Mouse (Mus musculus) midbrain, embryonic 15.5 days (tissue): Measurements from ENCODE around the gene Khdrbs1. TPM values are rescaled to one million over a fixed set of nuclear protein-coding genes. Genes with fewer than 3 reads are reported as not detected.

Source experiments
- ATAC-seq: fragments of 200-750 bp; cut with Nextera tagmentation; replicated peaks from 2 replicates; pipeline ENCODE4 v1.8.0; 2017; ENCODE audit warnings: moderate TSS enrichment
- H3K27ac ChIP-seq: fragments of 300-500 bp; sonication (generic); 2 replicates; pipeline ENCODE4 v1.5.1; 2015; ENCODE audit warnings: mild to moderate bottlenecking, inconsistent platforms
- H3K27me3 ChIP-seq: fragments of 300-500 bp; sonication (generic); replicated peaks from 2 replicates; pipeline ENCODE4 v1.6.1; 2015; ENCODE audit warnings: inconsistent platforms
- H3K36me3 ChIP-seq: fragments of 300-500 bp; sonication (generic); replicated peaks from 2 replicates; pipeline ENCODE4 v1.6.1; 2015; ENCODE audit warnings: inconsistent platforms
- H3K4me1 ChIP-seq: fragments of 300-500 bp; sonication (generic); 2 replicates; pipeline ENCODE4 v1.6.1; 2015; ENCODE audit warnings: inconsistent platforms
- H3K4me2 ChIP-seq: fragments of 300-500 bp; sonication (generic); 2 replicates; pipeline ENCODE4 v1.6.1; 2015; ENCODE audit warnings: inconsistent platforms, mild to moderate bottlenecking, moderate library complexity
- H3K4me3 ChIP-seq: fragments of 300-500 bp; sonication (generic); 2 replicates; pipeline ENCODE4 v1.5.1; 2015; ENCODE audit warnings: mild to moderate bottlenecking, inconsistent platforms
- H3K9ac ChIP-seq: fragments of 300-500 bp; sonication (generic); 2 replicates; pipeline ENCODE4 v1.6.1; 2015; ENCODE audit warnings: mild to moderate bottlenecking, inconsistent platforms
- H3K9me3 ChIP-seq: fragments of 300-500 bp; sonication (generic); 2 replicates; pipeline ENCODE4 v1.6.1; 2016; ENCODE audit warnings: inconsistent platforms
- WGBS: fragments of 180-500 bp; shearing (Covaris S2); methylation state at CpG from one replicate; pipeline ENCODE4 v1.1.7; 2015; ENCODE audit warnings: mixed read lengths; 5-methylcytosine and 5-hydroxymethylcytosine counted together
- polyA plus RNA-seq: library from polyadenylated mRNA; unstranded; fragments of >200 nt; fragmentation: Nextera tagmentation; extraction: Ambion mirVana; gene quantifications from 2 replicates; pipeline ENCODE4 v1.2.1, GENCODE M21; 2015

Khdrbs1 gene
- polyA plus RNA-seq, 1 experiment from 2014 or later = 138 TPM

GRCm38 (mm10) chr4:129700216-129700615 lies 41.9 kb downstream of the Khdrbs1 start:
- Histone ChIP-seq H3K4me3 (no peak overlapping the region), H3K4me2 (no peak overlapping the region), H3K27me3 (no peaks in the 10 kb centered on the region), H3K9ac (no peak overlapping the region), H3K27ac (no peak overlapping the region), H3K9me3 (no peaks in the 10 kb centered on the region), H3K36me3 (peaks cover 9% of the 10 kb centered on the region; the same call in 1 of the 2 replicates), H3K4me1 (peaks cover 43% of the 10 kb centered on the region)
- ATAC-seq = no peak
- WGBS = 69% methylated on average over 1 of the region's 1 CpGs

DNA sequence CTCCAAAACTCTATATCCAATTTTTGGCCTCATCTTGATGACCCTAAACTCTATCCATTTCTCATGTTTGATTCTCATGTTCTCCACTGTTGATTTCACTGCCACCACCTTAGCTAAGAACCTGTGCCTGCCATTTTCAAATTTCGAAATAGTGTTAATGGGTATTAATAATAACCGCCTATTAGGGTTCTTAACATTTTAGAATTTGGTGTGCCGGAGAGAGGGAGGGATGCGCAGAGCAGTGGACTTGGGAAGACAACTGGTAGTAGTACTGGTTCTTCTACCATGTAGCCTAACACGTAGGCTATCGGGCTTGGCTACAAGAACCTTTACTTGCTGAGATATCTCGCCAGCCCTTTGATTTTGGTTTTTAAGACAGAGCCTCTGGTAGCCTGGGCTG lies 44.9 kb downstream of the Khdrbs1 start:
- Histone ChIP-seq H3K4me1 (peaks cover 32% of the 10 kb centered on the region), H3K36me3 (peaks cover 16% of the 10 kb centered on the region), H3K9me3 (no peaks in the 10 kb centered on the region), H3K27ac (peak overlapping the region; percentile 98), H3K9ac (peak overlapping the region; percentile 71), H3K4me2 (peak overlapping the region; percentile 53), H3K27me3 (no peaks in the 10 kb centered on the region), H3K4me3 (peak overlapping the region; percentile 68)
- ATAC-seq = no peak
- WGBS = 81% methylated on average over 7 of the region's 7 CpGs

DNA sequence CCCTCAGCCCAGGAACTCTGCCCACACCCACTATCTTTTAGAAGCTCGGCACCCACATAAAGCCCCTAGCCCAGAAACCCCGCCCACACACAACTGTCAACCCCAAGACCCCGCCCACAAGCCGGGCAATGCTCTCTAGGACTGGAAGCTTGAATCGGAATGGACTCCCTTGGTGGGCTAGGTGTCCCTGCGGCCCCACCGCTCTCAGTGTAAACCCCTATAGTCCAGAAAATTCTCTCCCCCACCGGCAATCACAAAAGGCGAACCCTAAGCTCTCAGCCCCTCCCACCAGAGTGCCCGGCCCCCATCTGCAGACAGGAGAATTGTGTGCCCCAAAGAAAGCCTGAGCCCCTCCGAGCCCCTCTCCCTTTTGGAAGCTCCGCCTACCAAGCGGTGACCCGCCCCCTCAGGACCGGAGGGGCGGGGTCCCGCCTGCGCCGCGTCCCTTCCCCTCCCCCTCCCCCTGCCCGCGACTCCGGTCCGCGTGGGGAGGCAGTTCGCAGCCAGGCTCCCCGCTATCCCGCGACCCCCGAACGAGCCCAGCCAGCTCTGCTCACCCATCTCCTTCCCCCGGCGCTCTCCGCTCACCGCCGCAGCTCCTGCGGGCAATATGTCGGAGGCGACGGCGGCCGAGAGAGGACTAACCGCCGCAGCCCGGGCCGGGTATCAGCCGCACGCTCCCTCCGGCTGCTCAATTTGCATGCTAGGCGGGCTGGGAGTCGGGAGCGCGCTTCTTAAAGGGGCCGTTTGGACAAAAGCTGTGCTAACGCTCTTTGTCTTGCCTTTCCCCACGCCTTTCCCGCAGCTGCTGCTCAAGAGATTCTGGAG lies 45.7 kb downstream of the Khdrbs1 start, which contains the start of gene Tmem39b:
Gene Tmem39b (minus strand): TSS at position 681 of the 828 bp plus-strand sequence.
- under 1% methylated on average over 56 of the region's 57 CpGs for WGBS
- H3K4me3 ChIP-seq = peak within 1 kb of the TSS; percentile 68
- peak within 1 kb of the TSS; percentile 53 for H3K4me2 ChIP-seq
- H3K4me1 ChIP-seq = peaks cover 24% of the 10 kb centered on the region
- peak within 1 kb of the TSS; percentile 98 for H3K27ac ChIP-seq
- ATAC-seq = peak; percentile 90
- H3K27me3 ChIP-seq = no peaks in the 10 kb centered on the region
- no peaks in the 10 kb centered on the region for H3K9me3 ChIP-seq
- H3K36me3 ChIP-seq = peaks cover 17% of the 10 kb centered on the region
- peak within 1 kb of the TSS; percentile 71 for H3K9ac ChIP-seq

DNA sequence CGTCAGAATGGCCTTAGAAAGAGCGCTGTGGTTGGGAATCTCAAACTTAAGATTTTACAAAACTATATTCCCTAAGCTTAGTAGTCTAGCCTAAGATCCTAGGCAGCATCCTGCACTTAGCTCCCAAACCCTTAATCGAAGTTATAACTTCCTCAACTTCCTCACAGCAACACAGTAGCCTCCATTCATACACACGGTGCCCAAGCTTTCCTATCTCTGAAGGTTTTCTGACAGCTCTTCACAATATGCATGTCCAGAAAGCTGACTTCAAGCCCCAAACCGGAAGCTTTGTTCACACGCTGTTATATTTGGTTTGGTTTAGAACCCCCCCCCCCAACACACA lies 46.3 kb downstream of the Khdrbs1 start:
- Histone ChIP-seq H3K4me1 (peaks cover 22% of the 10 kb centered on the region), H3K9me3 (no peaks in the 10 kb centered on the region), H3K27me3 (no peaks in the 10 kb centered on the region), H3K4me2 (peak overlapping the region; percentile 53), H3K27ac (peak overlapping the region; percentile 98), H3K9ac (peak overlapping the region; percentile 71), H3K36me3 (peaks cover 23% of the 10 kb centered on the region), H3K4me3 (peak overlapping the region; percentile 68)
- WGBS = 20% methylated on average over 6 of the region's 6 CpGs
- ATAC-seq = no peak

- H3K27me3 ChIP-seq = no peaks in the 10 kb centered on the region
- no peak overlapping the region for H3K9ac ChIP-seq
- no peak overlapping the region for H3K4me3 ChIP-seq
- WGBS = 97% methylated on average over 6 of the region's 6 CpGs
- H3K27ac ChIP-seq = no peak overlapping the region
- H3K36me3 ChIP-seq = peaks cover 75% of the 10 kb centered on the region
- H3K4me1 ChIP-seq = no peaks in the 10 kb centered on the region
- H3K4me2 ChIP-seq = no peak overlapping the region
- no peaks in the 10 kb centered on the region for H3K9me3 ChIP-seq
- no peak for ATAC-seq
Measured at GRCm38 (mm10) chr4:129684531-129684930, 57.6 kb downstream of the Khdrbs1 start.

GRCm38 (mm10) chr4:129683901-129684493 lies 58.1 kb downstream of the Khdrbs1 start:
- Histone ChIP-seq H3K27me3 (no peaks in the 10 kb centered on the region), H3K36me3 (peaks cover 78% of the 10 kb centered on the region), H3K9ac (no peak overlapping the region), H3K4me1 (no peaks in the 10 kb centered on the region), H3K27ac (no peak overlapping the region), H3K4me3 (no peak overlapping the region), H3K4me2 (no peak overlapping the region), H3K9me3 (no peaks in the 10 kb centered on the region)
- 93% methylated on average over 11 of the region's 11 CpGs for WGBS
- ATAC-seq = no peak

GRCm38 (mm10) chr4:129681837-129682236 lies 60.3 kb downstream of the Khdrbs1 start:
- no peak for ATAC-seq
- WGBS = 95% methylated on average over 11 of the region's 11 CpGs
- no peaks in the 10 kb centered on the region for H3K9me3 ChIP-seq
- H3K4me1 ChIP-seq = no peaks in the 10 kb centered on the region
- H3K9ac ChIP-seq = no peak overlapping the region
- peaks cover 76% of the 10 kb centered on the region for H3K36me3 ChIP-seq
- no peak overlapping the region for H3K4me2 ChIP-seq
- H3K27ac ChIP-seq = no peak overlapping the region
- no peaks in the 10 kb centered on the region for H3K27me3 ChIP-seq
- H3K4me3 ChIP-seq = no peak overlapping the region

GRCm38 (mm10) chr4:129672878-129673449 lies 69.1 kb downstream of the Khdrbs1 start:
- Histone ChIP-seq H3K4me3 (peak overlapping the region; percentile 92), H3K27me3 (no peaks in the 10 kb centered on the region), H3K36me3 (peaks cover 18% of the 10 kb centered on the region; the same call in 1 of the 2 replicates), H3K27ac (peak overlapping the region; percentile 89), H3K4me2 (peak overlapping the region; percentile 72), H3K4me1 (peaks cover 22% of the 10 kb centered on the region), H3K9me3 (no peaks in the 10 kb centered on the region), H3K9ac (peak overlapping the region; percentile 83)
- WGBS = 9% methylated on average over 10 of the region's 10 CpGs
- ATAC-seq = no peak

GRCm38 (mm10) chr4:129672083-129672877 lies 69.8 kb downstream of the Khdrbs1 start, which contains the start of gene Kpna6:
Gene Kpna6, minus strand, starts transcription at chr4:129672767.
- peak; percentile 91 for ATAC-seq
- no peaks in the 10 kb centered on the region for H3K27me3 ChIP-seq
- peaks cover 18% of the 10 kb centered on the region; the same call in 1 of the 2 replicates for H3K36me3 ChIP-seq
- under 1% methylated on average over 65 of the region's 65 CpGs for WGBS
- H3K4me1 ChIP-seq = peaks cover 22% of the 10 kb centered on the region
- H3K4me2 ChIP-seq = peak within 1 kb of the TSS; percentile 72
- H3K27ac ChIP-seq = peak within 1 kb of the TSS; percentile 89
- peak within 1 kb of the TSS; percentile 92 for H3K4me3 ChIP-seq
- H3K9me3 ChIP-seq = no peaks in the 10 kb centered on the region
- peak within 1 kb of the TSS; percentile 83 for H3K9ac ChIP-seq

DNA sequence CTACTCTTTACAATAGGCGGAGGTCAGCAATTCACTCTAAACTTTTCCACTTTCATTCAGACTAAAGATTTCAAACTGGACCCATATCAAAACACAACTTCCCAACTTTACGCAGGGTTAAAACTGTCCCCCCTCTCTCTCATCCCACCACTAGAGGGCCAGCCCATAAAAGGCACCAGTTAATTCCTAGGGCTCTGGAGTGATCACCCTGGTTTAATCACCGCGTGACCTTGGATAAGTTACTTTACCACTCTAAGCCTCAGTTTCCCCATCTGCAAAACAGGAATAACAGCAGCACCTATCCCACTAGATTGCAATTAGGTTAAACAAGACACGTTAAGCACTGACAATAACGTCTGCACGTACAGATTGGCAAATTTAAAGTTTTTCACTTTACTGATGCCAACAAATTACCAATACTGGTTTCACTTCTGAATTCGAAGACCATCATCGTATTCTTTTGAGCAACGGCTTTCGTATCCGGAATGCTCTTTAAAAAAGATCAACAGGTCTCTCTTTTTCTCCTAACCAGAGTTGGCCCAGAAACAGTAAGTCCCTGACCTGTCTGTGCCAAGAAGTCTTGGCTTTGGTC lies 70.5 kb downstream of the Khdrbs1 start:
- Histone ChIP-seq H3K27ac (peak overlapping the region; percentile 89), H3K27me3 (no peaks in the 10 kb centered on the region), H3K9me3 (no peaks in the 10 kb centered on the region), H3K4me1 (peaks cover 22% of the 10 kb centered on the region), H3K4me2 (peak overlapping the region; percentile 72), H3K4me3 (peak overlapping the region; percentile 92), H3K36me3 (peaks cover 11% of the 10 kb centered on the region; the same call in 1 of the 2 replicates), H3K9ac (peak overlapping the region; percentile 83)
- 6% methylated on average over 12 of the region's 12 CpGs for WGBS
- ATAC-seq = 0 out of 2 replicates have a peak, but pooled peaks have one; percentile 16

DNA sequence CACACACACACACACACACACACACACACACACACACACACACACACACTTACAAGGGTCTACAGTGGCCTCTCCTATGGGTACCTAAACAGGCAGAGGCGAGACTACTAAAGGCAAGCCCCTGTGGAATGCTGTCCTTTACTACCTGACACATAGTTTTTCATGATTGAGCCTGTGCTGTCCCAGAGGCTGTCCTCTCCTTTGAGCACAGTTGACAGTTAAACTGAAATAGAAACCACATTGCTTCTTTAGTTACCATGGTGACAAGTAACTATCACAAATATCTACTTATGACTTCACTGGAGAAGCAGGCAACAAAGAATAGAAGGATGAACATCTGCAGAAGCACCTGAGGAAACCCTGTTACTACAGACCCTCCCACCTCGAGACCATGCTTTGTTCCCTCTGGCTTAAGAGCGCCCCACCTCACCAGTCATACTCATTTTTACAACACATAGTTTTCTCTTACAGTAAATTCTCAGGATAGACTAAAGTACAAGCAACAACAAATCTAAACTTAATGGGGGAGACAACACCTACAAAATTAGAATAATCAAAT lies 79.8 kb downstream of the Khdrbs1 start:
- Histone ChIP-seq H3K4me3 (no peak overlapping the region), H3K36me3 (peaks cover 27% of the 10 kb centered on the region), H3K9me3 (no peaks in the 10 kb centered on the region), H3K4me1 (no peaks in the 10 kb centered on the region; the same call in 1 of the 2 replicates), H3K4me2 (no peak overlapping the region), H3K9ac (no peak overlapping the region), H3K27me3 (no peaks in the 10 kb centered on the region), H3K27ac (no peak overlapping the region)
- no peak for ATAC-seq
- 90% methylated on average over 3 of the region's 3 CpGs for WGBS
